Mouse (Mus musculus) T-helper 1 cell (primary cell): Measurements from ENCODE around the gene Hadhb.

ENCODE experiments used
- in situ Hi-C: fragments of 300-600 bp; cut with MboI, MseI; formaldehyde crosslinking; loops from one replicate; pipeline ENCODE4 v1.15.1; 2025; ENCODE audit warnings: high pct_unique_total_duplicates

Gene Hadhb

GRCm38 (mm10) chr5:30232271-30232971 lies 77.4 kb downstream of the Hadhb start, which contains the start of gene Selenoi:
Selenoi (plus strand) TSS chr5:30232581.
- in situ Hi-C loops: loop anchor here (10.0 kb wide), 1 partner anchor 432 kb away; the partner anchor contains the start of gene Cenpa

GRCm38 (mm10) chr5:30233042-30233441 lies 78.0 kb downstream of the Hadhb start:
- in situ Hi-C loops: loop anchor here (10.0 kb wide), 1 partner anchor 432 kb away; the partner anchor contains the start of gene Cenpa

DNA sequence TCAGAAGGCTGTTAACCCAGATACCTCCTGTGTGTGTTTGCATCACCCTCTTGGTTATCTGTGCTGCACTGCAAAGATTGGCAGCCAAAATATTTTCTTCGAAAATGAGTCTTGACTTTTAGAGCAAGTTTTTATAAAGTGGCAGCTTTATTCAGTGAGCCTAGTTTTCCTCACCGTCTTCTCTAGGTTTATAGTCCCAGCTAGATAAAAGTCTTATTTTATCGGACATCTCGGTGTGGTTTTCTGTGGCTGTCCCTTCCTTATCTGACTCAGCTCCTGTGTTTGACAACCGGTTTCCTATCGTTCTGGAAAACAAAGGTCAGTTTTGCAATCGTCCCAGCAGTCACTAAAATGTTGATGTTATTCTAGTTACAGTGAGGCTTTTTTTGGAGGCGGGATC lies 78.9 kb downstream of the Hadhb start:
- in situ Hi-C loops: loop anchor here (10.0 kb wide), 1 partner anchor 431 kb away; the partner anchor contains the start of gene Cenpa
